Mouse (Mus musculus) midbrain, embryonic 13.5 days (tissue): ENCODE measurements around the gene Ace3. TPM values are rescaled to one million over a fixed set of nuclear protein-coding genes. Genes with fewer than 3 reads are reported as not detected.

Experiments used
- ATAC-seq: fragments of 200-750 bp; cut with Nextera tagmentation; 2 replicates; pipeline ENCODE4 v1.8.0; 2017; ENCODE audit warnings: mild to moderate bottlenecking, moderate TSS enrichment, moderate library complexity
- H3K27ac ChIP-seq: fragments of 300-500 bp; sonication (generic); 2 replicates; pipeline ENCODE4 v1.5.1; 2015; ENCODE audit warnings: inconsistent platforms, mild to moderate bottlenecking, moderate library complexity
- H3K27me3 ChIP-seq: fragments of 300-500 bp; sonication (generic); 2 replicates; pipeline ENCODE4 v1.6.1; 2015; ENCODE audit warnings: mild to moderate bottlenecking, inconsistent platforms
- H3K36me3 ChIP-seq: fragments of 300-500 bp; sonication (generic); 2 replicates; pipeline ENCODE4 v1.6.1; 2015; ENCODE audit warnings: mild to moderate bottlenecking, inconsistent platforms
- H3K4me1 ChIP-seq: fragments of 300-500 bp; sonication (generic); replicated peaks from 2 replicates; pipeline ENCODE4 v1.6.1; 2015; ENCODE audit warnings: inconsistent platforms
- H3K4me2 ChIP-seq: fragments of 300-500 bp; sonication (generic); replicated peaks from 2 replicates; pipeline ENCODE4 v1.6.1; 2015; ENCODE audit warnings: moderate library complexity, mild to moderate bottlenecking, inconsistent platforms
- H3K4me3 ChIP-seq: fragments of 300-500 bp; sonication (generic); replicated peaks from 2 replicates; pipeline ENCODE4 v1.5.1; 2015; ENCODE audit warnings: mild to moderate bottlenecking, inconsistent platforms
- H3K9ac ChIP-seq: fragments of 300-500 bp; sonication (generic); replicated peaks from 2 replicates; pipeline ENCODE4 v1.6.1; 2015; ENCODE audit warnings: mild to moderate bottlenecking, inconsistent platforms
- H3K9me3 ChIP-seq: fragments of 300-500 bp; sonication (generic); 2 replicates; pipeline ENCODE4 v1.6.1; 2016; ENCODE audit warnings: mild to moderate bottlenecking, inconsistent platforms
- WGBS: fragments of 180-500 bp; shearing (Covaris S2); methylation state at CpG from one replicate; pipeline ENCODE4 v1.1.7; 2015; 5-methylcytosine and 5-hydroxymethylcytosine counted together
- polyA plus RNA-seq: library from polyadenylated mRNA; unstranded; fragments of >200 nt; fragmentation: Nextera tagmentation; extraction: Ambion mirVana; gene quantifications from 2 replicates; pipeline ENCODE4 v1.2.1, GENCODE M21; 2015

The Ace3 gene
- polyA plus RNA-seq, 1 experiment from 2014 or later: not detected

DNA sequence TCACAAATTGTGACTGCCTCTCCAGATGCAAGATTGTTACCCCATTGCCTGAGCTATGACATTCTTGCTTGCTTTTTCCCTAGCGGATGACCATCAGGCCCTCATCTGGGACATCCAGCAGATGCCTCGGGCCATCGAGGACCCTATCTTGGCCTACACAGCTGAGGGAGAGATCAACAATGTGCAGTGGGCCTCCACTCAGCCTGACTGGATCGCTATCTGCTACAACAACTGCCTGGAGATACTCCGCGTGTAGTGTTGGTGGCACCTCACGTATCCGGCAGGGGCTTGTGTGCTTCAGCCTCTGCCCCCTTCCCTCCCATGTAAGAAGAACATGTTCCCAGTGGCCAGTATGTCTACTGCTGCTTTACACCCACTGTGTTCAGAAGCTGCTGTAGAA, 60.1 kb downstream of the Ace3 start:
- Histone ChIP-seq H3K4me3 (no peak overlapping the region), H3K27me3 (no peaks in the 10 kb centered on the region), H3K4me1 (no peaks in the 10 kb centered on the region), H3K4me2 (no peak overlapping the region), H3K36me3 (peaks cover 95% of the 10 kb centered on the region), H3K9ac (no peak overlapping the region), H3K9me3 (no peaks in the 10 kb centered on the region), H3K27ac (no peak overlapping the region)
- ATAC-seq: no peak
- WGBS: 97% methylated on average over 8 of the region's 8 CpGs

Other genes with a start within 250 kb of the Ace3 start
- 35.5 and 37.6 TPM in 2 replicates for gene Cyb561, start 41.3 kb upstream of the Ace3 start, polyA plus RNA-seq
- 1.5 and 1.8 TPM in 2 replicates for gene Ace, start 26.7 kb upstream of the Ace3 start, polyA plus RNA-seq
- 0.75 and 0.90 TPM in 2 replicates for gene Kcnh6, start 13.4 kb downstream of the Ace3 start, polyA plus RNA-seq
- gene Dcaf7, start 42.2 kb downstream of the Ace3 start, polyA plus RNA-seq: 118 and 119 TPM in 2 replicates
- 8.3 and 9.6 TPM in 2 replicates for gene Taco1, start 71.4 kb downstream of the Ace3 start, polyA plus RNA-seq
- 12.5 and 14.5 TPM in 2 replicates for gene Map3k3, start 89.9 kb downstream of the Ace3 start, polyA plus RNA-seq
- 1.7 TPM in 1 of 2 replicates, not detected in the other for gene Gm10840, start 166.2 kb downstream of the Ace3 start, polyA plus RNA-seq
- gene Limd2, start 166.2 kb downstream of the Ace3 start, polyA plus RNA-seq: 211 TPM in 2 replicates
- gene Strada, start 207.5 kb downstream of the Ace3 start, polyA plus RNA-seq: 33.8 and 36.9 TPM in 2 replicates
- gene Ccdc47, start 221.7 kb downstream of the Ace3 start, polyA plus RNA-seq: 96.2 and 101 TPM in 2 replicates
- 101 and 105 TPM in 2 replicates for gene Ddx42, start 222.3 kb downstream of the Ace3 start, polyA plus RNA-seq